ENCODE assay signal across 16 mouse cellular contexts in genomic region chr13:46071670-46072069, GRCm38 (mm10).
"Had no signal": no experiment of that assay in that cellular context is flagged by ENCODE, and none has a peak within 500 bp of the region (broad histone marks: within the 10 kb centered on the region; RNA-seq: fewer than 3 reads in every experiment).

No protein-coding gene starts in this region.

- H3K9ac ChIP-seq: neural tube, embryonic 13.5 days; neural tube, embryonic 15.5 days; stomach, embryonic 15.5 days had no signal

- H3K4me1 ChIP-seq: neural tube, embryonic 13.5 days; neural tube, embryonic 15.5 days; stomach, embryonic 15.5 days had no signal

- H3K36me3 ChIP-seq: neural tube, embryonic 13.5 days; neural tube, embryonic 15.5 days; stomach, embryonic 15.5 days had no signal

- H3K27ac ChIP-seq: neural tube, embryonic 13.5 days; neural tube, embryonic 15.5 days; stomach, embryonic 15.5 days; stomach, postnatal 0 days had no signal

- H3K27me3 ChIP-seq: neural tube, embryonic 13.5 days; neural tube, embryonic 15.5 days; stomach, embryonic 15.5 days had no signal

- H3K9me3 ChIP-seq: neural tube, embryonic 13.5 days; neural tube, embryonic 15.5 days; stomach, embryonic 15.5 days had no signal

- H3K4me3 ChIP-seq: neural tube, embryonic 13.5 days; neural tube, embryonic 15.5 days; stomach, embryonic 15.5 days had no signal

- H3K4me2 ChIP-seq: neural tube, embryonic 13.5 days; neural tube, embryonic 15.5 days; stomach, embryonic 15.5 days had no signal

- DNase-seq: retina, postnatal 1 day; right cerebral cortex, adult 18-20 months; right cerebral cortex, postnatal 14 days; right cerebral cortex, postnatal 25 days; right cerebral cortex, postnatal 4 days; spleen, adult 18-20 months; thymus, adult 18-20 months; thymus, adult 2 months; thymus, postnatal 14 days; thymus, postnatal 25 days; thymus, postnatal 36 days; thymus, postnatal 4 days had no signal
